Mouse (Mus musculus) limb, embryonic 12.5 days (tissue): Measurements from ENCODE around the gene Cyb5r3. TPM values are rescaled to one million over a fixed set of nuclear protein-coding genes. Genes with fewer than 3 reads are reported as not detected.
A peak's percentile ranks its signal among the peaks of the same experiment; 100 is the strongest.

Experiments used
- ATAC-seq: fragments of 200-750 bp; cut with Nextera tagmentation; 2 replicates; pipeline ENCODE4 v1.8.0; 2017; ENCODE audit warnings: low read depth, moderate TSS enrichment; ENCODE audit not compliant: insufficient number of reproducible peaks, insufficient read depth, low FRiP score, low TSS enrichment
- H3K27ac ChIP-seq: fragments of 300-500 bp; sonication (generic); 2 replicates; pipeline ENCODE4 v1.5.1; 2016; ENCODE audit warnings: mild to moderate bottlenecking, moderate library complexity
- H3K27me3 ChIP-seq: fragments of 300-500 bp; sonication (generic); 2 replicates; pipeline ENCODE4 v1.6.1; 2016; ENCODE audit warnings: mild to moderate bottlenecking, moderate library complexity
- H3K36me3 ChIP-seq: fragments of 300-500 bp; sonication (generic); 2 replicates; pipeline ENCODE4 v1.6.1; 2016; ENCODE audit warnings: mild to moderate bottlenecking, moderate library complexity
- H3K4me1 ChIP-seq: fragments of 300-500 bp; sonication (generic); replicated peaks from 2 replicates; pipeline ENCODE4 v1.6.1; 2016
- H3K4me2 ChIP-seq: fragments of 300-500 bp; sonication (generic); 2 replicates; pipeline ENCODE4 v1.6.1; 2016; ENCODE audit warnings: mild to moderate bottlenecking, moderate library complexity
- H3K4me3 ChIP-seq: fragments of 300-500 bp; sonication (generic); replicated peaks from 2 replicates; pipeline ENCODE4 v1.5.1; 2016; ENCODE audit warnings: mild to moderate bottlenecking
- H3K9ac ChIP-seq: fragments of 300-500 bp; sonication (generic); replicated peaks from 2 replicates; pipeline ENCODE4 v1.6.1; 2016; ENCODE audit warnings: mild to moderate bottlenecking, moderate library complexity
- H3K9me3 ChIP-seq: fragments of 300-500 bp; sonication (generic); 2 replicates; pipeline ENCODE4 v1.6.1; 2016; ENCODE audit warnings: mild to moderate bottlenecking, moderate library complexity
- WGBS: fragments of 180-500 bp; shearing (Covaris S2); methylation state at CpG from one replicate; pipeline ENCODE4 v1.1.7; 2016; 5-methylcytosine and 5-hydroxymethylcytosine counted together
- polyA plus RNA-seq: library from polyadenylated mRNA; unstranded; fragments of >200 nt; fragmentation: Nextera tagmentation; extraction: Ambion mirVana; gene quantifications from 2 replicates; pipeline ENCODE4 v1.2.1, GENCODE M21; 2016

The Cyb5r3 gene
- 85.8 and 113 TPM in 2 replicates for polyA plus RNA-seq

DNA sequence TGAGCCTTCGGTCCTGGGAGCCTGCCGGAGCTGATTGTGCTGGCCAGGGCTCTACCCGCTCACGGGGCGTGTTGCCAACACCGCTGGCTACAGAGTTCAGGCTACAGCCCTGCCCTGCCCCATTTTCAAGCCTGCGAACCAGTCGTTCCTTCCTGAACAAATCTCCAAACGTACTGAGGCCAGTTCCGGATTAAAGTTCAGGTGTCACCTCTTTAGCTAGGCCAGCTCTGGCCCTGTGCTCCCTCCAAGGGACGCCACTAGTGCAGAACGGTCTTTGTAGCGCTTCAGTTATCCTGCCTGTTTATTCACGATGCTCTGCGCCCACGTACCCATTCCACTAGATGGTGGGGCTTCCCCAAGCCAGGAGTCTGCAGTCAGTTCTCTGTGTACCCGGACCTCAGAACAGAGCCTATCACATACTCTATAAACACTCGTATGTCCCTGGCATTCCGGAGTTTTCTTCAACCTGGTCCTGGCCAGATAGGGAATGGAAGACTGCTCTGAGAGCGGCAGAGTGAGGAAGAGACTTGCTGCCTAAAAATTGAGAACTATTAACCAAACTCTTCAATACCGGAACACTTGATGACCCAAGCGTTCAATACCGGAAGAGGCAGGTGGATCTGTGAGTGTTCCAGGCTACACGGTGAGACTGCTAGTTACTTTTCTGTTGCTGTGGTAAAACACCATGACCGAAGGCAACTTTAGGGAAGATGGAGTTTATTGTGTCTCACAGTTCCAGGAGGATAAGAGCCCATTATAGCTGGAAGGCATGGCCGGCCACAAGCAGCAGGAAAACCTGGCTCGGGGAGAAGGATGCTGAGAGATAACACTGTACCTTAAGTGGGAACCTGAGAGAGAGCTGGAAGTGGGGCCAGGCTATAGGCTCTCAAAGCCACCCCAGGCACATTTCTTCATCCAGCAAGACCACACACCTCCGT, at the start of gene Cyb5r3:
TSS of gene Cyb5r3 (minus strand) at position 101 of the 938 bp plus-strand sequence.
- H3K9ac ChIP-seq: peak within 1 kb of the TSS; percentile 81
- peak within 1 kb of the TSS; percentile 90 for H3K4me2 ChIP-seq
- H3K36me3 ChIP-seq: no peaks in the 10 kb centered on the region
- no peaks in the 10 kb centered on the region for H3K9me3 ChIP-seq
- peaks cover 28% of the 10 kb centered on the region for H3K4me1 ChIP-seq
- peak within 1 kb of the TSS; percentile 89 for H3K4me3 ChIP-seq
- peak within 1 kb of the TSS; percentile 89 for H3K27ac ChIP-seq
- H3K27me3 ChIP-seq: no peaks in the 10 kb centered on the region
- 38% methylated on average over 28 of the region's 28 CpGs for WGBS
- peak; percentile 64 for ATAC-seq

DNA sequence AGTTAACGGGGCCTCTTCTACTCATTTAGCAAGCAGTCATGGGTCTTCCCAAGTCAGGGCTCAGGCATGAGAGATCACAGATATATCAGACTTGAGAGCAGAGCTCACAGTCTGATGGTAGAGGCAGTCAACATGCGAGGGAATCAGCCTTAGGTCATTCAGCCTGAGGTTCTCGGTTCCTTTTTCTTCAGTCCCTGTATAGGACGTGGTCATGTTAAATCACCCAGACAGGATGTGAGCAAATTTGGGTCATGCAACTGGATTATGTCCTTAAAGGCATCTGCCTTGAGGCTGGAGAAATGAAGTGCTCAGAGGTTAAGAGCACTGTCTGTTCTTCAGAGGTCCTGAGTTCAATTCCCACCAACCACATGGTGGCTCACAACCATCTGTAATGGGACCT, 49.3 kb upstream of the Cyb5r3 start:
- 89% methylated on average over 4 of the region's 4 CpGs for WGBS
- peaks cover 27% of the 10 kb centered on the region for H3K4me1 ChIP-seq
- H3K9me3 ChIP-seq: peaks cover 4% of the 10 kb centered on the region; the same call in 1 of the 2 replicates
- no peak for ATAC-seq
- no peak overlapping the region for H3K4me3 ChIP-seq
- H3K4me2 ChIP-seq: no peak overlapping the region
- H3K27ac ChIP-seq: no peak overlapping the region
- no peak overlapping the region for H3K9ac ChIP-seq
- H3K36me3 ChIP-seq: no peaks in the 10 kb centered on the region
- no peaks in the 10 kb centered on the region for H3K27me3 ChIP-seq

GRCm38 (mm10) chr15:83220368-83221013, 48.1 kb upstream of the Cyb5r3 start:
- Histone ChIP-seq H3K27ac (no peak overlapping the region), H3K9me3 (peaks cover 4% of the 10 kb centered on the region; the same call in 1 of the 2 replicates)
- 68% methylated on average over 9 of the region's 9 CpGs for WGBS

GRCm38 (mm10) chr15:83215322-83216216, 43.2 kb upstream of the Cyb5r3 start:
- Histone ChIP-seq H3K36me3 (no peaks in the 10 kb centered on the region), H3K27me3 (no peaks in the 10 kb centered on the region), H3K4me1 (peaks cover 15% of the 10 kb centered on the region), H3K27ac (peak overlapping the region; percentile 92), H3K9me3 (peaks cover 7% of the 10 kb centered on the region), H3K4me2 (no peak overlapping the region), H3K4me3 (no peak overlapping the region), H3K9ac (no peak overlapping the region)
- 32% methylated on average over 5 of the region's 5 CpGs for WGBS
- peak; percentile 76; the same call in 1 of the 2 replicates for ATAC-seq

More at GRCm38 (mm10) chr15:83220368-83221013, 48.1 kb upstream of the Cyb5r3 start:
- H3K9ac ChIP-seq: 0 out of 2 replicates have a peak overlapping the region, but pooled peaks have one; percentile 31
- H3K4me2 ChIP-seq: no peak overlapping the region
- ATAC-seq: no peak
- H3K27me3 ChIP-seq: no peaks in the 10 kb centered on the region
- H3K4me1 ChIP-seq: peaks cover 40% of the 10 kb centered on the region
- no peak overlapping the region for H3K4me3 ChIP-seq
- H3K36me3 ChIP-seq: no peaks in the 10 kb centered on the region

DNA sequence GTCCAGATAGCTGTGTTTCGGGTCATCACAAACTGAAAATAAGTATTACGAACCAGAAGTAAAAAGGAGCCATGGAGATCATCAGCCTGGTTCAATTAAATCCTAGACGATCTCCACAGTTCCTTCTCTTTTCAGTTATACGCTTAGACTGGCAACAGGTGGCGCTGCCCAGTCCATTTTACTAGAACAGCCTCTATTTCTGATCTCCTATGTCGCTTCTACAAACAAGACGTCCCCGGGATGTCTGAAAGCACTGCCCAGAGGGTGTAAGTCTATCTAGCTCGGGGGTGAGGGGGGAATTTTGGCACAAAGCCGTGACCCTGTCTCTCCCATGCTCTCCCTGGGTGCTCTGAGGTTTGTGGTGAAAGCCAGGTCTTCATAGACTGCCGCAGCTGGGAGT, 37.8 kb upstream of the Cyb5r3 start:
- 22% methylated on average over 11 of the region's 11 CpGs for WGBS
- H3K27me3 ChIP-seq: no peaks in the 10 kb centered on the region
- ATAC-seq: no peak
- H3K9me3 ChIP-seq: peaks cover 3% of the 10 kb centered on the region; the same call in 1 of the 2 replicates
- H3K36me3 ChIP-seq: no peaks in the 10 kb centered on the region
- peak overlapping the region; percentile 29 for H3K4me3 ChIP-seq
- H3K4me2 ChIP-seq: peak overlapping the region; percentile 56
- H3K4me1 ChIP-seq: peaks cover 17% of the 10 kb centered on the region
- no peak overlapping the region for H3K9ac ChIP-seq
- no peak overlapping the region for H3K27ac ChIP-seq

DNA sequence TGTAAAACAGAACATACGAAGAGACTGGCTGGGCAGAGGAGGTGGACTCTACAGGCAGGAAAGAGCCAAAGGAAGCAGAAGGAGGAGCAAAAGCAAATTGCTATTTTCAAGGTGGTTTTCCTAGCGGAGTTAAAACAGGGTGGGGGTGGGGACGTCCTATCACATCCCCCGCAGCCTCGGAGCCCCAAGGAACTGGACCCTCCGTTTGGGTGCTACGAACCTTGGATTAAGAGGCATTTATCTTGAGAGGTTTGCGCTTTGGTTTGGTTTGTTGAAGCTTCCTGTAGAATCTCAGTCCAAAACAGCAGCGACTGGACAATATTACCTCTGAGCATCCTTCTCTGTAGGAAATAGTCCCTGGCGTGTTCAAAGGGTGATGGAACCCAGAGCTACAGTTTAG, 37.3 kb upstream of the Cyb5r3 start:
- H3K4me2 ChIP-seq: peak overlapping the region; percentile 56
- peaks cover 3% of the 10 kb centered on the region; the same call in 1 of the 2 replicates for H3K9me3 ChIP-seq
- H3K27me3 ChIP-seq: no peaks in the 10 kb centered on the region
- H3K4me1 ChIP-seq: peaks cover 20% of the 10 kb centered on the region
- no peaks in the 10 kb centered on the region for H3K36me3 ChIP-seq
- ATAC-seq: no peak
- H3K9ac ChIP-seq: no peak overlapping the region
- 15% methylated on average over 10 of the region's 10 CpGs for WGBS
- peak overlapping the region; percentile 51; the same call in 1 of the 2 replicates for H3K27ac ChIP-seq
- peak overlapping the region; percentile 29 for H3K4me3 ChIP-seq

- Histone ChIP-seq H3K36me3 (no peaks in the 10 kb centered on the region), H3K4me2 (peak overlapping the region; percentile 56), H3K9me3 (peaks cover 3% of the 10 kb centered on the region; the same call in 1 of the 2 replicates), H3K4me3 (peak overlapping the region; percentile 29), H3K4me1 (peaks cover 26% of the 10 kb centered on the region), H3K27ac (peak overlapping the region; percentile 51; the same call in 1 of the 2 replicates), H3K9ac (no peak overlapping the region), H3K27me3 (no peaks in the 10 kb centered on the region)
- no peak for ATAC-seq
- 36% methylated on average over 4 of the region's 4 CpGs for WGBS
Observed at GRCm38 (mm10) chr15:83209092-83209695, 36.8 kb upstream of the Cyb5r3 start.

GRCm38 (mm10) chr15:83204731-83205451, 32.5 kb upstream of the Cyb5r3 start:
- Histone ChIP-seq H3K27me3 (no peaks in the 10 kb centered on the region; the same call in 1 of the 2 replicates), H3K36me3 (no peaks in the 10 kb centered on the region), H3K9me3 (no peaks in the 10 kb centered on the region), H3K9ac (no peak overlapping the region), H3K27ac (no peak overlapping the region), H3K4me2 (peak overlapping the region; percentile 42), H3K4me3 (no peak overlapping the region), H3K4me1 (peaks cover 26% of the 10 kb centered on the region)
- peak; percentile 71 for ATAC-seq
- WGBS: 12% methylated on average over 9 of the region's 10 CpGs

GRCm38 (mm10) chr15:83202412-83202811, 30.0 kb upstream of the Cyb5r3 start:
- WGBS: 82% methylated on average over 4 of the region's 4 CpGs
- Histone ChIP-seq H3K27ac (no peak overlapping the region), H3K4me2 (no peak overlapping the region), H3K27me3 (no peaks in the 10 kb centered on the region; the same call in 1 of the 2 replicates), H3K4me1 (peaks cover 10% of the 10 kb centered on the region), H3K9me3 (no peaks in the 10 kb centered on the region), H3K36me3 (no peaks in the 10 kb centered on the region), H3K4me3 (no peak overlapping the region), H3K9ac (no peak overlapping the region)
- ATAC-seq: no peak

- Histone ChIP-seq H3K9me3 (peaks cover 4% of the 10 kb centered on the region; the same call in 1 of the 2 replicates), H3K27ac (no peak overlapping the region), H3K27me3 (no peaks in the 10 kb centered on the region), H3K9ac (no peak overlapping the region), H3K4me1 (no peaks in the 10 kb centered on the region), H3K4me3 (no peak overlapping the region), H3K4me2 (no peak overlapping the region), H3K36me3 (no peaks in the 10 kb centered on the region)
- ATAC-seq: no peak
- WGBS: 91% methylated on average over 4 of the region's 4 CpGs
Observed at GRCm38 (mm10) chr15:83193413-83193812, 21.0 kb upstream of the Cyb5r3 start.
